Mouse (Mus musculus): Measurements from ENCODE around the gene Trappc3l.
"Not testable (repeated sequence)": the region's sequence is repeated elsewhere in the genome, so short reads cannot be mapped to it uniquely, and the experiment has no call there.

Trappc3l gene

GRCm38 (mm10) chr10:34037401-34037800 is at the start of gene Trappc3l:
Gene Trappc3l (plus strand): TSS chr10:34037597.
- no peak for DNase-seq (ENCODE audit: low read depth, low spot score)

- not testable (repeated sequence) for DNase-seq (ENCODE audit: low read depth, low spot score)
Measured at GRCm38 (mm10) chr10:33996686-33997085, 40.7 kb upstream of the Trappc3l start.

- DNase-seq (ENCODE audit: low read depth, low spot score) = no peak
Measured at GRCm38 (mm10) chr10:33998397-33998796, 39.0 kb upstream of the Trappc3l start.

GRCm38 (mm10) chr10:34012581-34012980 is 24.8 kb upstream of the Trappc3l start:
- DNase-seq (ENCODE audit: low read depth, low spot score) = no peak

- no peak for DNase-seq (ENCODE audit: low read depth, low spot score)
Measured at GRCm38 (mm10) chr10:34013241-34013640, 24.2 kb upstream of the Trappc3l start.

- DNase-seq (ENCODE audit: low read depth, low spot score) = peak; percentile 14
Measured at GRCm38 (mm10) chr10:34018746-34019301, 18.6 kb upstream of the Trappc3l start.

- DNase-seq (ENCODE audit: low read depth, low spot score) = peak; percentile 95
Measured at GRCm38 (mm10) chr10:34019302-34020075, 17.9 kb upstream of the Trappc3l start, which contains the start of gene Rwdd1. Gene Rwdd1 (minus strand): TSS chr10:34019624.

- no peak for DNase-seq (ENCODE audit: low read depth, low spot score)
Measured at GRCm38 (mm10) chr10:34030322-34030721, 7.1 kb upstream of the Trappc3l start.

GRCm38 (mm10) chr10:34033630-34034305 is 3.6 kb upstream of the Trappc3l start:
- DNase-seq (ENCODE audit: low read depth, low spot score) = peak; percentile 36

GRCm38 (mm10) chr10:34036587-34036986 is 810 bp upstream of the Trappc3l start:
- DNase-seq (ENCODE audit: low read depth, low spot score) = peak; percentile 30

GRCm38 (mm10) chr10:34044210-34044609 is 6.8 kb downstream of the Trappc3l start, which contains the start of gene Calhm4:
Gene Calhm4 (minus strand): TSS chr10:34044310.
- no peak for DNase-seq (ENCODE audit: low read depth, low spot score)

- DNase-seq (ENCODE audit: low read depth, low spot score) = no peak
Measured at GRCm38 (mm10) chr10:34053987-34054386, 16.6 kb downstream of the Trappc3l start.

- no peak for DNase-seq (ENCODE audit: low read depth, low spot score)
Measured at GRCm38 (mm10) chr10:34066591-34066990, 29.2 kb downstream of the Trappc3l start.

- DNase-seq (ENCODE audit: low read depth, low spot score) = no peak
Measured at GRCm38 (mm10) chr10:34069606-34070005, 32.2 kb downstream of the Trappc3l start.

- DNase-seq (ENCODE audit: low read depth, low spot score) = no peak
Measured at GRCm38 (mm10) chr10:34070999-34071492, 33.6 kb downstream of the Trappc3l start.

GRCm38 (mm10) chr10:34071650-34072049 is 34.3 kb downstream of the Trappc3l start:
- DNase-seq (ENCODE audit: low read depth, low spot score) = no peak

GRCm38 (mm10) chr10:34074522-34075200 is 37.3 kb downstream of the Trappc3l start:
- no peak for DNase-seq (ENCODE audit: low read depth, low spot score)

- no peak for DNase-seq (ENCODE audit: low read depth, low spot score)
Measured at GRCm38 (mm10) chr10:34086514-34086913, 49.1 kb downstream of the Trappc3l start.

GRCm38 (mm10) chr10:34088515-34088914 is 51.1 kb downstream of the Trappc3l start:
- no peak for DNase-seq (ENCODE audit: low read depth, low spot score)

- no peak for DNase-seq (ENCODE audit: low read depth, low spot score)
Measured at GRCm38 (mm10) chr10:34089517-34089916, 52.1 kb downstream of the Trappc3l start.

- no peak for DNase-seq (ENCODE audit: low read depth, low spot score)
Measured at GRCm38 (mm10) chr10:34090481-34090880, 53.1 kb downstream of the Trappc3l start.

- DNase-seq (ENCODE audit: low read depth, low spot score) = peak; percentile 36
Measured at GRCm38 (mm10) chr10:34091888-34092287, 54.5 kb downstream of the Trappc3l start.

All from brain, embryonic 18.5 days (tissue).